Mouse (Mus musculus) heart, embryonic 15.5 days (tissue): ENCODE measurements around the gene Elf2. TPM values are rescaled to one million over a fixed set of nuclear protein-coding genes. Genes with fewer than 3 reads are reported as not detected.
A peak's percentile ranks its signal among the peaks of the same experiment; 100 is the strongest.
"Not testable (repeated sequence)": the region's sequence is repeated elsewhere in the genome, so short reads cannot be mapped to it uniquely, and the experiment has no call there.

Source experiments
- ATAC-seq: fragments of 200-750 bp; cut with Nextera tagmentation; replicated peaks from 2 replicates; pipeline ENCODE4 v1.8.0; 2017; ENCODE audit warnings: low read depth, moderate TSS enrichment; ENCODE audit not compliant: insufficient number of reproducible peaks, insufficient read depth, low FRiP score
- H3K27ac ChIP-seq: fragments of 300-500 bp; sonication (generic); 2 replicates; pipeline ENCODE4 v1.5.1; 2015; ENCODE audit warnings: mild to moderate bottlenecking, inconsistent platforms
- H3K27me3 ChIP-seq: fragments of 300-500 bp; sonication (generic); 2 replicates; pipeline ENCODE4 v1.6.1; 2015; ENCODE audit warnings: inconsistent platforms
- H3K36me3 ChIP-seq: fragments of 300-500 bp; sonication (generic); 2 replicates; pipeline ENCODE4 v1.6.1; 2015; ENCODE audit warnings: mild to moderate bottlenecking, inconsistent platforms
- H3K4me1 ChIP-seq: fragments of 300-500 bp; sonication (generic); replicated peaks from 2 replicates; pipeline ENCODE4 v1.6.1; 2015; ENCODE audit warnings: inconsistent platforms
- H3K4me2 ChIP-seq: fragments of 300-500 bp; sonication (generic); 2 replicates; pipeline ENCODE4 v1.6.1; 2015; ENCODE audit warnings: inconsistent platforms, mild to moderate bottlenecking, moderate library complexity
- H3K4me3 ChIP-seq: fragments of 300-500 bp; sonication (generic); 2 replicates; pipeline ENCODE4 v1.5.1; 2015; ENCODE audit warnings: mild to moderate bottlenecking, inconsistent platforms
- H3K9ac ChIP-seq: fragments of 300-500 bp; sonication (generic); 2 replicates; pipeline ENCODE4 v1.6.1; 2015; ENCODE audit warnings: mild to moderate bottlenecking, inconsistent platforms
- H3K9me3 ChIP-seq: fragments of 300-500 bp; sonication (generic); replicated peaks from 2 replicates; pipeline ENCODE4 v1.6.1; 2016; ENCODE audit warnings: inconsistent platforms
- WGBS: fragments of 180-500 bp; shearing (Covaris S2); methylation state at CpG from one replicate; pipeline ENCODE4 v1.1.7; 2015; ENCODE audit warnings: mixed read lengths; 5-methylcytosine and 5-hydroxymethylcytosine counted together
- polyA plus RNA-seq: library from polyadenylated mRNA; unstranded; fragments of >200 nt; fragmentation: Nextera tagmentation; extraction: Ambion mirVana; gene quantifications from 2 replicates; pipeline ENCODE4 v1.2.1, GENCODE M21; 2015

Gene Elf2
- polyA plus RNA-seq, 1 experiment from 2014 or later, result 51.3 TPM

DNA sequence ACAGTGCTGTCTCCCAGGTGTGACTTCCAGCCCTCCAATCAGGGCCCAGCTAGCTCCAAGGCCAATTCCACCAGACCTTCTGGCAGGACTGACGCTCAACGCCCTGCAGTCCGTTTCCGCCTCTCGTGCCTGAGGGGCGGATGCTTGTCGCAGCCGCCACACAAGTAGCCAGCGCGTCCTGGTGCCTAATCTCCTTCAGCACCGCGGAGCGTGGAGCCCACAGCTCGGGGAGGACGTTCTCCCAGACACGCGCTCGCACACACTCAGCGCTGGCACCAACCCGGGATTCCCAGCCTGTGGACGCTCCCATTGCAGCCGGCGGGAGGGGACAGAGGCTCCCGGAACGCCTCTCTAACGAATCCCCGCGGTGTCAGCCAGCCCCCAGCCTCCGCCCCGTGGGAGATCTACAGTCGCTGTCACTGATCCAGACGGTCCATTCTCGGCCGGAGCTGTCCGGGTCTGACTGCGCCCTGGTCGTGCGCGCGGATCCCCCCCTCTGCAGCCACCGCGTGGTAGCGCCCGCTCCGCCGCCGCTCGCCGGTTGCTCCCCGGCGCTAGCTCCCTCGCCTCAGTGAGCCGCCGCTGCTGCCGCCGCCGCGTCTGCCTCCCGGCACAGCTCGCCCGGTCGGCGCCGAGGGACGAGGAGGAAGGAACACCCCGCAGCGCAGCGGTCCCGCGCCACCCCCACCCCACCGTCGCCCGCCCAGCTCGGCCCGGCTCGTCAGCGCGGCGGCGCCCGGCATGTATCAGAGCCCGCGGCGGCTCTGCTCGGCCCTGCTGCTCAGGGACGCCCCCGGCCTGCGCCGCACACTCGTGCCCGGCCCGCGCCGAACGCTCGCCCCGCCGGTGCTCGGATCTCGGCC is 115.9 kb downstream of the Elf2 start, which contains the start of gene Noct:
Gene Noct, plus strand, starts transcription at position 85 of the 863 bp plus-strand sequence.
- Histone ChIP-seq H3K36me3 (no peaks in the 10 kb centered on the region), H3K4me3 (peak within 1 kb of the TSS; percentile 95), H3K4me1 (peaks cover 51% of the 10 kb centered on the region), H3K4me2 (peak within 1 kb of the TSS; percentile 88), H3K27me3 (no peaks in the 10 kb centered on the region), H3K9me3 (no peaks in the 10 kb centered on the region), H3K9ac (peak within 1 kb of the TSS; percentile 95), H3K27ac (peak within 1 kb of the TSS; percentile 97)
- WGBS, result under 1% methylated on average over 93 of the region's 100 CpGs
- ATAC-seq, result peak; percentile 91

DNA sequence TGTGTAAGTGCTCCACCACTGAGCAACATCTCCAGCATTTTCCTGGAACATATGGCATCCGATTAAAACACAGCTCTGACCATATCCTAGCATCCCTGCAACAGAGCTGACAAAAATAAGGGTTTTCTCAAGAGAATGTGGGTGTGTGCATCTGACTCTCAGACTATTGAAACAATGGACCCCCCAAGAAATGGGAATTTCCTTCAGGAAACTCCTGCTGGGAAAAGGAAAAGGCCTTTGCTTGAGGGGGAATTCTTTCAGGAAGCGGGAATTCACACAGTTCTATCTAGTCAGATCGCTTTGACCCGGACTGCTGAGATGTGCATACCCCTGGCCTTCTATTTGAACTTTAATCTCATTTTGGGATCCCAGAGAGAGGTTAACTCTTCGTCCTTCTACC is 116.9 kb downstream of the Elf2 start:
- Histone ChIP-seq H3K36me3 (no peaks in the 10 kb centered on the region), H3K4me2 (peak overlapping the region; percentile 88), H3K4me3 (peak overlapping the region; percentile 95; the same call in 1 of the 2 replicates), H3K27ac (peak overlapping the region; percentile 97), H3K27me3 (no peaks in the 10 kb centered on the region), H3K4me1 (peaks cover 51% of the 10 kb centered on the region), H3K9me3 (no peaks in the 10 kb centered on the region), H3K9ac (no peak overlapping the region)
- WGBS, result 36% methylated on average over 5 of the region's 5 CpGs
- no peak for ATAC-seq

DNA sequence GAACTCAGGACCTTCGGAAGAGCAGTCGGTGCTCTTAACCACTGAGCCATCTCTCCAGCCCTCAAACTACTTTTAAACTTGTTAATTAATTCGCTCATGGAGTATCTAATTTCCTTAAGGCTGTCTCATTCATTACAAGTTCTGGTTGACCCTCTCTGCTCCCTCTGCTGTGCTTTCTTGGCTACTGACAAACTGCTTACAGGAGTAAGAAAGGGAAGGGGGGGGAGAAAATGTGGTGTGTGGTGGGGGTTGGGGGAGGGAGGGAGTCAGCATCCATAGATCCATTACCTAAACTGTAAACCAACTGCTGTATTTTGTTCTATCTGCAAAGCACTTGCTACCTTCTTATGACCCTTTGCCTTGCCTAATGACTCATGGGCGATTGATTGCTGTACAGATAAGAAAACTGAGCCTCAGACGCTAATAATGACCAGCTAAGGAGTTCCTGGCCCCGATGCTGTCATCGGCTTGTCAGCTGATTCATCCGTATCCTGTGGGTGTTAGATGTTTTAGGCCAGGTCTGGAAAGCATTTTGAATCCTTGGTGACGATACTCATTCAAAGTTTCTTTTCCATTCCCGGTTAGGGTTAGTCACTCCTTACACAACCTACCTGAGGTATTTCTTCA is 117.5 kb downstream of the Elf2 start:
- Histone ChIP-seq H3K36me3 (no peaks in the 10 kb centered on the region), H3K9ac (no peak overlapping the region), H3K27me3 (no peaks in the 10 kb centered on the region), H3K4me2 (no peak overlapping the region), H3K9me3 (no peaks in the 10 kb centered on the region), H3K4me1 (peaks cover 51% of the 10 kb centered on the region), H3K4me3 (no peak overlapping the region), H3K27ac (peak overlapping the region; percentile 97; the same call in 1 of the 2 replicates)
- 51% methylated on average over 10 of the region's 10 CpGs for WGBS
- ATAC-seq, result no peak

DNA sequence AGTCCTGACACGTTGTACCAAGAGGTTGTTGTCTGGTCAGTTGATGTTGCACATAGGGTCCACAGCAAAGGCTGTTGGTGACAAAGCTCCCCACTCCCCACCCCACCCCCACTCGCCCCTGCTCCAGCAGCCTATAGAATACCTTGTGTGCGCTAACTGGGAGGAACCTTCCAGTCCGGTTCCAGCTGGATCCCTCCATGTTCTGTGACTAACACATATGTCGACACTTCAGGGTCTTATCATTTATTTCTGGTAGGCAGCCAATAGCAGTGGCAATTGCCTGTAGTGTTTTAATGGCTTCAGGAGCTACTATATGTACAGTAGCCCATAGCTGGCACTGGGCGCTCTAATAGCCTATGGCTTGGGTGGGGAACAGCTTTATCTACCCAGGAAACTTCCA is 118.2 kb downstream of the Elf2 start:
- Histone ChIP-seq H3K4me2 (peak overlapping the region; percentile 37), H3K36me3 (no peaks in the 10 kb centered on the region), H3K9me3 (no peaks in the 10 kb centered on the region), H3K27me3 (no peaks in the 10 kb centered on the region), H3K9ac (no peak overlapping the region), H3K27ac (peak overlapping the region; percentile 58), H3K4me1 (peaks cover 51% of the 10 kb centered on the region), H3K4me3 (no peak overlapping the region)
- 39% methylated on average over 6 of the region's 6 CpGs for WGBS
- ATAC-seq, result peak; percentile 36

DNA sequence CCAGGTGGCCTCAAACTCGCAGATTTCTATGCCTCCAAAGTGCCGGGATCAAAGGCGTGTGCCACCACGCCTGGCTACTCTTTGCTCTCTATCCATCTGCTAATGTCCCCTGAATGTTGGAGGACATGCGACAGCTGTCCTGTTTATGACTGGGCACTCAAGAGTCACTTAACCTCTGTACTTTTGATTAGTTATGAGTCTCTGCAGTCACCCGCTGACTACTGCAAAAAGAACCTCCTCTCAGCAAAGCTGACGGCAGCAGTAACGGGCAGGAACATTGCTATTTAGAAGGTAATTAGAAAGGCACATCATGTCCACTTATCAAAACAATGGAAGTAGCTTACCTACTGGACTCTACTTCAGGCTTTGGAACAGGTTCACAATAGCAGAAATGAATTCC is 118.6 kb downstream of the Elf2 start:
- Histone ChIP-seq H3K4me2 (peak overlapping the region; percentile 37), H3K9me3 (no peaks in the 10 kb centered on the region), H3K36me3 (no peaks in the 10 kb centered on the region), H3K4me1 (peaks cover 49% of the 10 kb centered on the region), H3K27me3 (no peaks in the 10 kb centered on the region), H3K4me3 (no peak overlapping the region), H3K27ac (peak overlapping the region; percentile 58), H3K9ac (no peak overlapping the region)
- ATAC-seq, result no peak
- 37% methylated on average over 8 of the region's 8 CpGs for WGBS

DNA sequence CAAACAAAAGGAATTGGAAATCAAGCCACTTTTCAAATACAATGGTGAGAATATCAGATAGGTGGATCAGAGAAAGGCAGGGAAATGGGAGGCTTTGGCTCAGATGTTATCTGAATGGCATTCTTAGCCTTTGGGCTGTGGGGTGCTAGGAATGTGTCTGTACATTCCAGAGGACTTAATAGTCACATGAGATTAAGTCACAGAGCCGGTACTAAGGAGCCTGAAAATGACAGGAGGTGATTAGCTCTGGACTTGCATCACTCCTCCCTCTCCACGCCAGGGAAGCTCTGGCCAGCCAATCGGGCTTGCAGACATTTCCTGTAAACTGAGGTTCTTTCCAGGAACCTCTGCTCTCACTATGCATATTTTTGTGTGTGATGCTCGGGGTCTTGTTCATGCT is 119.6 kb downstream of the Elf2 start:
- no peaks in the 10 kb centered on the region for H3K9me3 ChIP-seq
- H3K9ac ChIP-seq, result no peak overlapping the region
- WGBS, result 27% methylated on average over 4 of the region's 4 CpGs
- H3K4me3 ChIP-seq, result no peak overlapping the region
- no peaks in the 10 kb centered on the region for H3K27me3 ChIP-seq
- H3K27ac ChIP-seq, result no peak overlapping the region
- H3K36me3 ChIP-seq, result no peaks in the 10 kb centered on the region
- no peak overlapping the region for H3K4me2 ChIP-seq
- H3K4me1 ChIP-seq, result peaks cover 39% of the 10 kb centered on the region
- ATAC-seq, result no peak

DNA sequence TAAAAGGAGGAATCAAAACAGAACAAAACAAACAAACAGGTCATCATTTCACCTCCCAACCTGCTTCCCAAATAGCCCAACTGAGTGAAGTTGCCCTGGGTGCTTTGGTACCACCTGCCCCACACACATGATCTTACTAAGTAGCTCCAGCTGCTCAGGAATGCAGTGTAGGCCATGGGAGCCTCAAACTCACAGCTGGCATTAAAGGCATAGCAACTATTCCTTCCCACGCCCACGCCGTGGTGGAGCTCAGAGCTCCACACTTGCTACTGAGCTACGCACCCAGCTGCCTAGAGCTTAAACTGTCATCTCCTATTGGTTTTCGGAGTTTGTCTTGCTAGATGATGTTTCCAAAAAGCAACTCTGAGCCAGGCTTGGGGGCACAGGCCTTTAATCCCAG is 121.2 kb downstream of the Elf2 start:
- Histone ChIP-seq H3K4me2 (no peak overlapping the region), H3K9ac (no peak overlapping the region), H3K36me3 (no peaks in the 10 kb centered on the region), H3K27me3 (no peaks in the 10 kb centered on the region), H3K27ac (no peak overlapping the region), H3K4me1 (peaks cover 34% of the 10 kb centered on the region), H3K9me3 (no peaks in the 10 kb centered on the region), H3K4me3 (no peak overlapping the region)
- ATAC-seq, result no peak
- WGBS, result 94% methylated on average over 5 of the region's 5 CpGs

DNA sequence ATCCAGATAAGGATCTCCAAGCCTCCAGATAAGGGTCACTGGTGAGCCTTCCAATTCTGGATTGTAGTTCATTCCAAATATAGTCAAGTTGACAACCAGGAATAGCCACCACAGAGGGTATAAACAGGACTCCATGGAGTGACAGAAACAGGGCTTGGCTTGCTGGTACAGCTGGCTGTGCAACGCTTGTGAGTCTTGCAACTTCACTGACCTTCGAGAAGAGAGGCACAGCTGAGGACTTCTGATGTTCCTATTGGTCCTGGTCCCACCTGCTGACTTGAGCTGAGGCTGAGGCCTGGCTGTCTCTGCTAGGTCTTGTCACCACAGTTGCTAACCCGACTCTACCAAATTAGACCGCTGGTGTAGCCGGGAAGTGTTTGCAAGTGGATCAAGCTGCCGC is 122.1 kb downstream of the Elf2 start:
- H3K4me2 ChIP-seq, H3K36me3 ChIP-seq, H3K9me3 ChIP-seq, H3K27me3 ChIP-seq, H3K27ac ChIP-seq, ATAC-seq, H3K9ac ChIP-seq, H3K4me3 ChIP-seq: not testable (repeated sequence)
- WGBS, result 78% methylated on average over 6 of the region's 6 CpGs
- H3K4me1 ChIP-seq, result peaks cover 26% of the 10 kb centered on the region

DNA sequence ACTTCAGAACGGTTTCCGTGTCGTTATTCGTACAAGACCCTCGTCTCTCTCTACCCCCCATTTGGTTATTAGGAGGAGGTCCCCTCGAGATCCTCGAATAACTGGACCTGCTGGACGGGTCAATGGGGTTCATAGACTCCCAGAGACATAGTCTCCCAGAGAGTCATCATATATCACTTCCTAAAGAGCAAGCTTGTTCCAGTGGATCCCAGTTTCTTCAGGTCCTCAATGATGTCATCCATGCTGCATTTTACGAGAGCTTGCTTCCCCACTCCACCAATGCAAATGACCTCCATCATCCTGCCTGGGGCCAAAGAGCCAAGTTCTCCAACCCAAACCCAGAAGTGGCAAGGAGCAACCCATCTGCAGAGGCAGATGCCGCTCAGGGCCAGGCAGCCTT is 124.1 kb downstream of the Elf2 start:
- not testable (repeated sequence) for H3K4me2 ChIP-seq, H3K27me3 ChIP-seq, H3K36me3 ChIP-seq, H3K4me1 ChIP-seq, ATAC-seq, H3K27ac ChIP-seq, H3K9me3 ChIP-seq, H3K4me3 ChIP-seq, H3K9ac ChIP-seq
- WGBS, result 83% methylated on average over 8 of the region's 10 CpGs

DNA sequence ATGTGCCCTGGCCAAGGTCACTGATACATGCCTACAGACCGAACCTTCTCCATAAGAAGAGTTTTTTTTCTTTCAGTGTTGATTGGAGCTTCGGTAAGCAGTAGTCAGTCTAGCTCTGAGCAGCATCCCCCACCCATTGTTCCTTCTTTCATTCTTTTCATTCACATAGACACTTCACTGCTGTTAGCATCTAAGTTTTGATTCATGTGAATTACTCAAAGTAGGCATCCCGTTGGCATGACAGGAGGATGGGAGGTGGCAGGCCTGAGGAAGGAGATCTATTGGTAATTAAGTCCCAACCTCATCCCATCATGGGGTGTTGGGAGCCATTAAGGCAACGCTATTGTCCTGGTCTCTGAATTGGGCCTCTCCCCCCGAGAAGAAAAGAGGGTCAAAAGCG is 124.8 kb downstream of the Elf2 start:
- H3K9me3 ChIP-seq, result no peaks in the 10 kb centered on the region
- no peak overlapping the region for H3K9ac ChIP-seq
- peaks cover 1% of the 10 kb centered on the region for H3K4me1 ChIP-seq
- H3K4me3 ChIP-seq, result no peak overlapping the region
- H3K27ac ChIP-seq, result no peak overlapping the region
- no peaks in the 10 kb centered on the region for H3K27me3 ChIP-seq
- no peaks in the 10 kb centered on the region for H3K36me3 ChIP-seq
- H3K4me2 ChIP-seq, result no peak overlapping the region
- ATAC-seq, result no peak
- 81% methylated on average over 6 of the region's 6 CpGs for WGBS

DNA sequence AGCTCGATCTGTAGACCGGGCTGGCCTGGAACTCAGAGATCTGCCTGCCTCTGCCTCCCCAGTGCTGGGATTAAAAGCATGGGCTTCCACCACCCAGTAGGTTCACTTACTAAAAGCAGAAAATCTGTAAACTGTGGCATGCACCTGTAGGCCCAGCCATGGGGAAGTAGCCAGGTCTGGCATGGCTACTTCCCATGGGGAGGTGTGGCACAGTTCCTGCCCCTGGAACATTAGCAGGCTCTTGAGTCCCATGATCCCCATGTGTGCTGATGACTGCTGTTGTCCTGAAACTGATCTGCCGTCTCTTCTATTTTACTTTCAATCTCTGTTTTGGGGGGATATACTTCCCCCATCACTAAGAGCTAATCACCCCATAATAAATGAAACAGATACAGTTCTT is 127.4 kb downstream of the Elf2 start:
- H3K4me2 ChIP-seq, result no peak overlapping the region
- no peaks in the 10 kb centered on the region for H3K36me3 ChIP-seq
- no peak for ATAC-seq
- 97% methylated on average over 3 of the region's 3 CpGs for WGBS
- H3K27me3 ChIP-seq, result no peaks in the 10 kb centered on the region
- no peak overlapping the region for H3K27ac ChIP-seq
- H3K4me1 ChIP-seq, result peaks cover 6% of the 10 kb centered on the region
- no peak overlapping the region for H3K9ac ChIP-seq
- H3K9me3 ChIP-seq, result no peaks in the 10 kb centered on the region
- no peak overlapping the region for H3K4me3 ChIP-seq
